Mouse (Mus musculus) G1E (cell line): ENCODE measurements at regions not wholly inside any gene's neighbourhood (a gene's known extent, or its start where the extent isn't known, plus 50 kb on each side); places are given as distances from the start of the nearest gene placed in this dataset.

Experiments
- CTCF ChIP-seq: IDR thresholded peaks from 2 replicates; pipeline ENCODE4 v1.5.1; 2012; ENCODE audit warnings: low read depth, low read length, inconsistent platforms, mixed read lengths
- GATA1 ChIP-seq: IDR thresholded peaks from 2 replicates; pipeline ENCODE4 v1.6.1; 2012; ENCODE audit warnings: borderline replicate concordance, low read length, inconsistent platforms, mixed read lengths
- GATA2 ChIP-seq: IDR thresholded peaks from 2 replicates; pipeline ENCODE4 v1.6.1; 2012; ENCODE audit warnings: low read depth, low read length, inconsistent platforms, borderline replicate concordance
- POLR2AphosphoS5 ChIP-seq: IDR thresholded peaks from 2 replicates; pipeline ENCODE4 v1.6.1; 2012; ENCODE audit warnings: low read depth, low read length, inconsistent platforms; ENCODE audit not compliant: insufficient replicate concordance
- TAL1 ChIP-seq: conservative IDR thresholded peaks from 2 replicates; pipeline ENCODE4 v1.6.1; 2012; ENCODE audit warnings: low read depth, low read length, inconsistent platforms, mixed read lengths

DNA sequence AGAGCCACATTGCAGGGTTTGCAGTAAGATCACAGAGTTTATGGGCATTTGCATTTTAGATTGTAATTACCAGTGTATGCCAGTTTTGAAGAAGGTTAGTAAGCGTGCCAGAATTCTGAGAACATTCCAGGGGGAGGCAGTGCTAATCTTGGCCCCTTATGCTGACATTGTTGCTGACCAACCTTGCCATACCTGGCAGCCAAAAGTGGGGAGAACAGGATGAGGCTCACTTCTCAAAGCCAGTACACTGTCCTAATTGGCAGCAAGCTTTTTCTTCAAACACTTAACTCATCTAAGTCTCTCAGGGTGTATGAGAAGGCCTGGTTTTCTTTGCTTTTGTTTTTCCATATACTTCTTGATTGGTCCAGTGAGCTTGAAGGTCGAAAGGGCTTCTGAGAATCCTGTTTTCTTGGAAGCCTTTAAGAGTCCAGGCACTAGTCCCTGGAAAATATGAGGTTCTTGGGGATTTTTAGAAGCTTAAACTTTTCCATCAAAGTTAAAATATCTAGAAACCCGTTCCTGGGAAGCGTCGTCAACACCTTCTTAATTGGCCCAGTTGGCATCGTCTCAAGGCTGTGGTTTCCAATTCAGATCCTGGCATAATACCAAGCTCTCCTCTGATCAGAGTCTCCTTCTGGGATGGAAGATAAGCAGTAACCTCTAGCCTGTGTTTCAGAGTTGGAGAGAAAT, 172.6 kb upstream of the Plxnc1 start:
- TF ChIP-seq CTCF (no peak), GATA1 (no peak), TAL1 (no peak), POLR2AphosphoS5 (no peak), GATA2 (no peak)
